Mouse (Mus musculus) heart, postnatal 4 days (tissue): ENCODE measurements at regions not wholly inside any gene's neighbourhood (a gene's known extent, or its start where the extent isn't known, plus 50 kb on each side); places are given as distances from the start of the nearest gene placed in this dataset.

ENCODE experiments used
- DNase-seq: peaks from one replicate; pipeline ENCODE4 v3.0.0; 2021

GRCm38 (mm10) chr2:159145980-159146379 lies 351.4 kb downstream of the Dhx35 start:
- DNase-seq, result no peak

DNA sequence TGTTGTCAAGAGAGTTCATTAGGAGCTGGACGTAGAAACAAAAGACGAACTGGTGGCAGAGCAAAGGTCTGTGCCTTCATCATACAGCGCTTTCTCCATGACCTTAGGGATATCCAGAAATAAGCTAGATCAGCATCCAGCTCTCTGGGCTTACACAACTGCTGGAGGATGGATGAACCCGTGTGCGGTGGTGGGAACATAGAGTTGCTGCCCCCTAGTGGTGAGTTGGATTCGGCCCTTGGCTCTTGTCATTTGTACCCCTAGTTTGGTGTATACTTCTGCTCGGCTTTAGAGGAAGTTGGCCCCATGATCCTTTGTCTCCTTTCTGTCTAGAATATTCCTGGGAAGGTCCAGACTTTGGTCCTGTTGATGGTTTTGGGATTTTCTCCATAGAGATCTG lies 369.4 kb downstream of the Dhx35 start:
- peak; percentile 53 for DNase-seq

DNA sequence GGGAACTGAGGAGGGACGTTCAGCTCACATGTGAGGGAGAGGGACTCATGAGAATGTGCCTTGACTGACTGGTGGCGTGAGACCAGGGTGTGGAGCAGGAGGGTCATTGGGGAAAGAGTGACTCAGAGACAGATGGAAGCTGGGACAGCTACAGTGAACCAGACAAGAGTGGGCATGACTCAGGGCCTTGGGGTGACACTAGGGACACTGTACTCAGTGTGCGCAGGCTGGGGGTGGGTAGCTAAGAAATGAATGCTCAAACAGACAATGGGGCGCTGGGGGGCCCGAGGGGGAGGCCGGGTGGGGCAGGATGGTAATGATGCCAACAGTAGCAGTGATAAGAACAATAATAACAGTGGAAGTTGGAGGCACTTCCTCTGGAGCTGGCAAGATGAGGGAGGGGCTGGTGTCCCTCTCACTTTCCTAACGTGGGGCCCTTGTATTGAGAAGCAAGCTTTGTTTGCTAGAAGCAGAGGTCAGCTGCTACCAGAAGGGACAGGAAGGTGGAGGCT lies 374.0 kb downstream of the Dhx35 start:
- peak; percentile 21 for DNase-seq

DNA sequence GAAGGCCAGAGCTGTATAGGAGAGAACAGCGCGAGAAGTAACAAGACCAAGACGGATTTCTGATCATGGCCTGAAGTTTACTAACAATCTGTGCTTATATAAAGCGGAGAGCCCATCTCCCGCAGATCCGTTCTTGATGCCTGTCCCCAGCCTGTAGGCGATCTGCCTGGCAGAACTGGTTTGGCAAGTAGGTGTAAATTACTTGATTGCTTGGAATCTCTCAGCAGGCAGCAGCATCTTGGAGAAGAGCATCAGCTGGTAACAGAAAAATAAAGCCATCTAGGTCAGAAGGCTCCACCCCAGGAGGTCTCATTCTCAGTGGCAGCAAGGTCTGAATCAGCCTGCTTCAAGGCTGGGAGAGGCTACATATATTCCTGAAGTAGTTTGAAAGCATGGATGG lies 401.5 kb downstream of the Dhx35 start:
- no peak for DNase-seq

GRCm38 (mm10) chr2:159232266-159232665 lies 437.7 kb downstream of the Dhx35 start:
- DNase-seq, result no peak

DNA sequence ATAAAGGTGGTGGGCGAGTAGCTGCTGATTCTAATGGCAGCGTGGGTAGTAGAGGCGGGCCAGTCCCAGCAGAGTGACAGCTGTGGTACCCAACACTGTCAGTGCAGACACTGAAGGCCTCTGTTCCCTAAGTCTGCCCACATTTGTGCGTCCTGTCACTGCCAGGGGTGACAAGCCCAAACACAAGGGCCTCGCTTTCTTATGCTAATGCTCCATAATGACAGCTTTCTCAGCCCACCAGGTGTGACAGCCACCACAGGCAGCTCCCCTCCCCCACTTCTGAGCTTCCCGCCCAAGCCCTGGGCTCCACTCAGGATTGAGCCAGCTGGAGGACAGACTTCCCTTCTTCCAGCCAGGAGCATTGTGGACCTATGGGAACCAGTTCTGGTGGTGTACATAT lies 440.4 kb downstream of the Dhx35 start:
- no peak for DNase-seq

- DNase-seq, result no peak
Observed at GRCm38 (mm10) chr2:159250065-159250464, 455.5 kb downstream of the Dhx35 start.

DNA sequence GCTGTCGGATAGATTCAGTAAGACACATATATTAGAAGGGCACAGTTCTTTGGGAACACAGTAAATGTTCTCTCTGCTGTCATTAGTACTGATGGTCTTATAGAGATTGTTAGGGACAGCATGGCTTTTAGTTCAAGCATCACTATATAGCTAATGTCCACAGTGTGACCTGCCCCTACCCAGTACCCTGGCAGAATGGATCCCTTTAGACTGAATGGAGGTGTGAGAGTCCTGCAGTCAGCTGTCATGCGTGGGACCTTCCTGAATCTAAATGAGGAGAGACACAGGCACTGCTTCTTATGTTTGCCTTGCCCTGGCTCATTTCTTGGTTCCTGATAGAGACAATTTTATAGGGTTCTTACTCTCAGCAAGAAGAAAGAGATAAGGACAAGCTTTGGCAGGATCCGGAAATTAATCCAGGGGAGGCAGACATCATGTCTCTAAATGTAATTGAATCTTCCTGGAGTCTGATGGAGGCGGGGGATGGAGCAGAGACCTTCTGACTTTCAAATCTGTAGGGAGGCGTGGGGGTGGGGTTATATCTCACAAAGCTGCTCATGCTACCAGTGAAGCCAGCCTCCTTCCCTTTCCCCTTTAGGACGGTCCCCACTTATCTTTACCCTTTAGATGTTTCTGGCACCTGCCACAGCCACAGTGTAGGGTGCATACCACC lies 456.5 kb downstream of the Dhx35 start:
- no peak for DNase-seq

DNA sequence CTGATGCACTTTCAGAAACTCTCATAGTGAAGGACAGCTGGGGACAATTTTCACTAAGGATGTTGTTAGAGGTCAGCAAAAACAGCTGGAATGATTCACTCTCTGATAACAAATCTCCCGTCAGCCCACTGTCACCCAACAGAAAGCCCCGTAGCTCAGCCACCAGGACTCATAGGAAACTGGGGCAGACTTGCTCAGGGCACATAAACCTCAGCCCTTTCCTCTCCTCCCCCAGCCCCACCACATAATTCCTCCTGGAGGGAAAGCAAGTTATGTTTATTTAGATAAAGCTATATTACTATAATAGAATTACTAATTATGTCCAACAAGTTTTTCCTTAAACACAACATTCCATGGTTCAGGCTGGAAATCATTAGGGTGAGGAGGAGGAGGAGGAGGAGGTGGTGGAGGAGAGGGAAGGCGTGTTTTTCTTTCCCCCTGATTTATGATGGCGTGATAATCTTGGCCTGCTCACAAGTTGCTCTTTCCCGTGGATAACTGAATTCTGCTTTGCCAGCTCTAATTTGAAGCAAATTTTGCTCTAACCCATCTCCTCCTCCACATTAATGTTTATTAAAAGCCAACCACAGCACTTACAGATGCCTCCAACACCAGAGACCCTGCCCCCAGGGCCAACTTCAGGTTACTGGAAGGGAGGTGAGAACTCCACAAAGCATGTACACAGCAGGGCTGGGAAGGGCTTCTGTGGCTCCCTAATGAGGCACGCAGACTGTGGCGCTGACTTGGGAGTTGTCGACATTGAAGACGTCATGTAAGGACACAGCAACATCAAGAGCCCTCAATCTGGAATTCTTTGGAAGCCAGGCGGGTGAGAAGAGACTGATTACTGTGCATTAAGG lies 475.8 kb downstream of the Dhx35 start:
- DNase-seq, result no peak

DNA sequence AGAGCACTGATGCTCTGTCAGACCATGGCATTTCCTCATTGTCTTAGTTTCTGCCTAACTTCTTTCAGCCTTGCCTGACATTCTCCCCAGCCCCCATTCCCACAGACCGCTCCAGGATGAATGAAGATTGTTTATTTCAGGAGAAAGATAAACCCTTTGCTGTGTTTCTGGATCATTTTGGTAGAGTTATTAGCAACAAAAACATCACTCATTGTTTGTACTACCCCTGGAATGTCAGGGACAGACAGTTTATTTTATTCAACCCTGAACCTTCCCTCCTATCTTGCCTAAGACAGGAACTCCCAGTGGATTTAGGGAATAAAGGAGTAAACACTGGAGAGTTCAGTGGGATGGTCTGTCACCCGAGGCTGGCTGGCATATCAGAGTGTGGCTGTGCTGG lies 484.3 kb downstream of the Dhx35 start:
- no peak for DNase-seq

GRCm38 (mm10) chr2:159281558-159282320 lies 487.1 kb downstream of the Dhx35 start:
- DNase-seq, result no peak

DNA sequence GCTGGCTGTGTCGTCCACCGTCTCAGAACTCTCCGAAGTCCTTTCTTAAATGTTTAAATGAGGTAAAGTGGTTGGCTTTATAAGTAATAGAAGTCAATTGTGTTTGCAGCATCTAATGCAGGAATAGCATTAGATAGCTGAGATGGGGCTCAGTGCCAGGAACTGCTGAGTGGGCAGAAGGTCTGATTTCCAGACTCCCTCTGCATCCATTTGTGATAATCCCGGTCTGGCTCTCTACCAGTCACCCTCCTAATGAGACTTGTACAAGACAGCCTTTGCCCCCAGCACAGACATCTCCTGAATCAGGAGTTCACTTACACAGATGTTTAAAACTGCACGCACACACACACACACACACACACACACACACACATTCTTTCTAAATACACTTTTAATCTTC lies 489.5 kb downstream of the Dhx35 start:
- no peak for DNase-seq

DNA sequence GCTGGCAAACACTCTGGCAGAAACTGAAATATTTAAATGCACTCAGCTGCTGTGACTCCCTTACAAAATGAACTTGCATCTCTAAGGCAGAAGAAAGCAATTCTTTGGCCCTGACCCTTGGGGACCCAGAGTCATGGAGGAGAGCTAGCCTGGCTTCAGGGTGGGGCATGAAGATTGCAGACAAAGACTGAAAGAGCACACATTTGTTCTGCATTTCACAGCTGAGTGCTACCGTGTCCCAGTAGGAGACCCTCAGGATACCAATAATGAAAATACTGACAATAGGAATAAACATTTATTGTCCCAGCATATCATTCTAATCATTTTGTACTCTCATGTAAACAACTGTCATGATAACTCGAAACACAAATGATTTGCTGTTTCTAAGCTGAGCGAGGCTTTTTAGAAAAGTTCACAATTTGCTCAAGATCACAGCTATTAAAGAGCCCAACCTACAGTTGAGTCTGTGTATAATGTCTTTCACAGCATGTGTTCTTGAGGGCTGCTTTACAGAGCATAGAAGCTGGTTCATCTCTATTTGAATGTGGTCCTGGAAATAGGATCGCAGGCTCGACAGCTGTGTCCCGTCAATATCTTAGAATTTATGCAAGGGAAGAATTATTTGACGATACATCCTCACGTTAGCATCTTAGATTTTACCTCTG lies 490.1 kb downstream of the Dhx35 start:
- no peak for DNase-seq

GRCm38 (mm10) chr2:159287996-159288563 lies 493.5 kb downstream of the Dhx35 start:
- DNase-seq, result no peak

DNA sequence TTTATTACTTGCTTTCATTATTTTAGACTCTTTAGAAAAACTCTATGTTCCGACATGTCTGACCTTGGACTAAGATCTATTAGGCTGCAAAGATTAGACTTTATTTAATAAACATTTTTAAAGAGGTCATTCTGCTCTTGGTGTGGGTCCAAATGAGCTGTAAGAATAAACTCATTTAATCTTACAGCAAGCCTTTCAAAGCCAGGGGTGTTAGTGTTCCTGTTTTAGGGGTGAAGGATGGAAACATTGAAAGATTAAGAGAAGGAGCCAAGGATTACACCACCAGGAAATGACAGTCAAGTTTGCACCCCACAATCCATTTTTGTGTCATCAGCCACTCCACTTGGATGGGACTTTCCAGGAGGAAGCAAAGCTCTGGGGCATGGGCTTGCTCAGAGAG lies 495.5 kb downstream of the Dhx35 start:
- DNase-seq, result no peak

- no peak for DNase-seq
Observed at GRCm38 (mm10) chr2:159307001-159307400, 512.4 kb downstream of the Dhx35 start.

DNA sequence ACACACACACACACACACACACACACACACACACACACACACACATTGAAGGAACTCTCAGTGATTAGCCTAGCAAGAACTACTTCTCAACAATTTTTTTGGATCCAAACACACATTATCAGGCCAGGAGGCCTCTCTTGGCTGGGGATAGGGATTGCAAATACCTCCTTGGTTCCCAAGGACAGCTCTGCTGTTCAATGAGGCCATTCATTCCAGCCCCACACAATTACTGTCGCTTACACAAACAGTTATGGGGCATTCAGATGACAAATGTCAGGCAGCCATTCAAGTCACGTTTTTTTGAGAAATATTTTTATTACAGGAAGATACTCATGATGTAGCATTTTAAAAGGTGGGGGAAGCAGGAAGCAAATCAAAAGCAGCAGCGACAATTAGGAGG lies 540.1 kb downstream of the Dhx35 start:
- peak; percentile 12 for DNase-seq

DNA sequence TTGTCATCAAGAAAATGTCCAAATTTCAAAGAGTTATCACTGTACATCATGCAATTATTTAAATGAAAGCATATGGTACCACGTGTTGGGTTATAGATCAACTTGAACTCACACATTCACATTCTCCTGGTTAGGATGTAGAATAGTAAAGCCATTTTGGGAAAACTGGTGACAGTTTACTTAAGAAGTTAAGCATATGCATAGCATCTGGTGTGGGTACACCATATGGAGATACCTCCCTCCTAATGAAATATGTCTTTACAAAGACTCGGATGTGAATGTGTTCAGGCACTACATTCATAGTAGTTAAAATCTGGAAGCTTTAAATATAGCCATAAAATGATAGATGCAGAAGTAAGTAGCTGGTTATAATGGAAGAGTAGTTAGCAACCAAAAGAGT lies 542.0 kb downstream of the Dhx35 start:
- no peak for DNase-seq

DNA sequence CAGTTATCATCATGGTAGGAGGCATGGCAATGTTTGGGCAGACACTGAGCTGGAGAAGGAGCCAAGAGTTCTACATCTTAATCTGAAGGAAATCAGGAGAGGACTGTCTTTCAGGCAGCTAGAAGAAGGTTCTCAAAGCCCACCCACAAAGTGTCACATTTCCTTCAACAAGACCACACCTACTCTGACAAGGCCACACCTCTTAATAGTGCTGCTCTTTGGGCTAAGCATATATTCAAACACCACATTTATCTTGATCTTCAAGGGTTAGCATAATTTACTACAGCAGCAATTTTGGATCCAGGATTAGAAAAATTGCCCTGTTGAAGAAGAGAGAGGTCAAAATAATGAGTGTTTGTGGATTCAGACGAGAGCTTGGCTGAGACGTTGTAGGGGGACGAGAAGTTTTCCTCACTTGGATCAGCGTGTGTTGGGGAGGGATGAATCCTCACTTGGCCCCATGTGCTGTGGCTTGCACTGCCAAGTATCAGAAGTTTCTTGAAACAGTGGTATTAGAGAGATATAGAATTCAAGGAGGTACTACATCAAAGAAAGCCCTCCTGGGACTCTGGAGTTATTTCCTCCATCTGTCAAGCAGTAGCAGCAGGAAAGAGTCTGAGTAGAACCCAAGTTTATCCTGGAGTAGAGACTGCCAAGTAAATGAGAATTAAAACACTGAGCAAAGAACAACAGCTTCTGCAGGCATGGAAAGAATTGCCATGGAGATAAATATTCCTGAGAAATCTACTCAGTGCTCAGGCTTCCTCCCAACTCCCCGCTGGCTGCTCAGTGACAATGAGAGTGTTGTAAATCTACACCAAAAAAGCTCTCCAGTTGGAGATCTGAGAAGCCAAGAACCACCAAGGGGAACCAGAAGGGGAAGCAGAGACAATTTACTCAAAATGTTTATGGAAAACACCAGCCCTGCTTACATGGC lies 549.3 kb downstream of the Dhx35 start:
- DNase-seq, result no peak

DNA sequence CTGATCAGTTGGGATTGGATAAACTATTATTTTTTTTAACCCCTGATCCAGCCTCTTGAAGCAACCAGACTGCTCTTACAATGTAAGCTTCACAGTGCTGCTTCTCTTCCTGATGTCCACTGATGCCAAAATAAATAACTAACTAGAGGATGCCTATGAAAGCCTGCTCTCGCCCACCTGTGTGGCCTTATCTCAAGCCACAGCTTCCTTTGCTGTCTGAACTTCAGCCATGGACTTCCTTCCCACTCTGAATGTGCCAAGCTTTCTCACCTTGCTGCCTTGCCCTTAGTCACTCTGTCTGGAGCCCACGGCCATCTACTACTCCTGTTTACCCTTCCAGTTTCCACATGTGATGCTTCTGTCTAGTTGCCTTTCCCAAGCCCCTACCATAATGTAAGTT lies 559.6 kb downstream of the Dhx35 start:
- DNase-seq, result no peak

GRCm38 (mm10) chr2:159356503-159356902 lies 561.9 kb downstream of the Dhx35 start:
- DNase-seq, result no peak
